Mouse (Mus musculus) G1E-ER4 (cell line): ENCODE data around the gene Aplp2. TPM values are rescaled to one million over a fixed set of nuclear protein-coding genes. Genes with fewer than 3 reads are reported as not detected.

Experiments
- GATA1 ChIP-seq: IDR thresholded peaks from one replicate; pipeline ENCODE4 v1.8.0; 2012; ENCODE audit warnings: low read length, inconsistent platforms
- polyA plus RNA-seq: library from polyadenylated mRNA; stranded (reverse); fragments of >175 nt; gene quantifications from 2 replicates; pipeline ENCODE4 v1.2.3, GENCODE M21; 2012

The Aplp2 gene
- 45.6 and 52.4 TPM in 2 replicates for polyA plus RNA-seq

GRCm38 (mm10) chr9:31211690-31212499 lies at the start of gene Aplp2:
Aplp2 (minus strand) TSS chr9:31211815.
- no peak for TF ChIP-seq GATA1

GRCm38 (mm10) chr9:31260219-31260618 lies 48.6 kb upstream of the Aplp2 start:
- no peak for TF ChIP-seq GATA1

- no peak for TF ChIP-seq GATA1
These were observed 46.6 kb upstream of the Aplp2 start for GRCm38 (mm10) chr9:31258237-31258636.

- TF ChIP-seq GATA1, result peak; percentile 31
These were observed 44.3 kb upstream of the Aplp2 start for GRCm38 (mm10) chr9:31255953-31256352.

- peak; percentile 97 for TF ChIP-seq GATA1
These were observed 43.0 kb upstream of the Aplp2 start for GRCm38 (mm10) chr9:31254697-31255004.

- no peak for TF ChIP-seq GATA1
These were observed 42.5 kb upstream of the Aplp2 start for GRCm38 (mm10) chr9:31253866-31254696.

DNA sequence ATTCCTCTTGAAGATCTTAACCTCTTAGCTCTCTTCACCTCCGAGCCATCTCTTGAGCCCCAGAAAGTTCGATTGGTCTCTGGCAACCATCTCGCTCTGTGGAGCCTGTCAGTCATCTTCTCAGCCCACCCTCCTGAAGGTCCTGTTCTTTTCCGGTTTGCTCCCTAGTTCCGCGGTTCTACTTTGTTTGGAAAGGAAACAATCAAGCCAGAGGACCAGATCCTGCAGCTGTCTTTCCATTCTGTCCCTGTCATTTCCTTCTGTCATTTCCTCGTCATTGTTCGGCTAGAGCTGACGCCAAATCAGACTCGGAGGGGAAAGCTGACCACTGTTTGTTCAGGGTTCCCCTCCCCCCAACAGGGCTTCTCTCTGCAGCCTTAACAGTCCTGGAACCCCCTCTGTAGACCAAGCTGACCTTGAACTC lies 41.7 kb upstream of the Aplp2 start:
- no peak for TF ChIP-seq GATA1

DNA sequence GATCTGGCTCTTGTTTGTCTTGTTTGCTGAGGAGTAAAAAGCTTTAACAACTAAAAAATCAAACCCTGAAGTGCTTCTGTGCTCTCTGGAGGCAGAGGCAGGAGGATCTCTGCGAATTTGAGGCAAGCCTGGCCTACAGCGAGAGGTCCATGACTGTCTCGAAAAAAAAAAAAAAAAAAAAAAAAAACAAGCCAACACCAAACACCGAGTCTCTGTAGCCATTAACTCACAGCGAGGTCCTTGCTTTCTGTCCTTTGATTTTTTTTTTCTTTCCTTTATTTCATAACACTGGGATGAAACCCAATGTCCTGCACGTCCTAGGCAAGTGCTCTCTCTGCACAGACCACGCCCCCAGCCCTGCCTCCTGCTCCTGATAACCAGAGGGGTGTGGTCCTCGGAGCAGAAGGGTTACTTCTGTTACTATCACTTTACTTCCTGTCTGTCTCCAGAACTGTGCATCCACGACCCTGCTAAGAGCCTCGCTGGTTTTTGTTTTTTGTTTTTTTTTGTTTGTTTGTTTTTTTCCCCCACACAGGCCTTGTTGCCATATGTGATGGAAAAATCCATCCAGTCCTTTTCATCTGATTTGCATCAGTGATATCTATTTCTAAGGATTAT lies 40.7 kb upstream of the Aplp2 start:
- TF ChIP-seq GATA1, result no peak

DNA sequence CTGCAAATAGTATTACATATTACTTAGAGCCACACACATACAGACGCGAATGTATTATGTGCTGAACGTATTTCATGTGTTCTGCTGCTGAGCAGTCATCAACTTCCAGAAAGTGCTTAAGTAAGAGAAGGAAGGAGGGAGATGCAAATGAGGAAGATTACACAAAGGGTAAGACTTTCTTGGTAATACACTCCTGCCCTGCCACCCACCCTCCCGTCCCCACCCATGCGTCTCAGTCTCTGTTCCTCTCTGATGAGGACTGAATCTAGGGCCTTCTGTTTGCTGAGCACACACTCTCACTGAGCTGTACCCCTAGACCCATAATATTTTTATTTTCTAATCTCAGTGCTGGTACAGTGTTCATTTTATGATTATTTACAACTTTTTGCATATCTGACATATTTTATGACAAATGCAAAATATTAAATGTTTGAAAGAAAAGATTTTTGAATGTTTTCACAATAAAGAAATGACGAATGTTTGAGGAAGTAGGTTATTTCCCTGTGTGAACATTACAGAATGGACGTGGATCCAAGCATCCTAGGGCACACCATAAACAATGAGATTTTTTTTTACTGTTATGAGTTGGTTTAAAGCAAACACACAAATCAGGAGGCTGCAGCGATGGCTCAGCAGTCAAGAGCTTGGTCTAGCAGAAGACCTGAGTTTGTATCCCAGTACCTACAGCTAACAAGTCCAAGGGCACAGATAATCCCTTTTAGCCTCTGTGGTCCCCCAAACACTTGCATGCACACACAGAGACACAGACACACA lies 36.0 kb upstream of the Aplp2 start:
- TF ChIP-seq GATA1, result no peak

GRCm38 (mm10) chr9:31246421-31246820 lies 34.8 kb upstream of the Aplp2 start:
- no peak for TF ChIP-seq GATA1

DNA sequence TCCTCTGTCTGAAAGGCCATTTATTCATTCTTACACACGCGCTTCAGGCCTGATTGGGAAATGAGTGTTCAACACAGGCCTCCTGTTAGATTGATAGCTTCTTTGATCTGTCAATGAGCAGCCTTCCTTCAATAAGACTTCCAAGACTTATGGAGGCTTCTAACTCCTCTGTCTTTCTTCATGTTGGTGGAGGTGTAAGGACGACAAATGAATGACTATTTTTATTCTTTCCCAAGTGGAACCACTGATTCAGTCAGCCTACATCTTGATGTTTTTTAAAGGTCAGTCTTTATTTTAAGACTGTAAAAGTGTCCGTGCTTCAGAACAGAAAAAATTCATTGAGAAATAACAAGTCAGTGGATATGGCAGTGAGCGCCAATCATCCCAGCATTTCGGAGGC lies 33.4 kb upstream of the Aplp2 start:
- no peak for TF ChIP-seq GATA1

DNA sequence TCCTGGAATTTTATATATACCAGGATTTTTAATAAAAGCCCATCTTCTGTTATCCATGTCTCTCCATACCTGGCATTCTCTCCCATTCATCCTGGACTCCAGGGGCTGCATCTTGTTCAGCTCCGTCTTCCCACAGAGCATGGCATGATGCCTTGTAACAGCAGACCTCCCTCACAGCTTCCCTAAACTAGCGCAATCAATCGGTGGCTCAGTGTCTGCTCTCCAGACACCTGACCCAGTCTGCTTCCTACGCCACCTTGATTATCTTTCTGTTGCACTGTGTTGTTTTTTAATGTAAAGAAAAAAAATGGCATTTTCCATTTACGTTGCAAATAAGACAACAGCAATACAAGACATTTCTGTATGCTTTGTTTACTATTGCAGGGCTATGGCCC lies 32.3 kb upstream of the Aplp2 start:
- no peak for TF ChIP-seq GATA1

DNA sequence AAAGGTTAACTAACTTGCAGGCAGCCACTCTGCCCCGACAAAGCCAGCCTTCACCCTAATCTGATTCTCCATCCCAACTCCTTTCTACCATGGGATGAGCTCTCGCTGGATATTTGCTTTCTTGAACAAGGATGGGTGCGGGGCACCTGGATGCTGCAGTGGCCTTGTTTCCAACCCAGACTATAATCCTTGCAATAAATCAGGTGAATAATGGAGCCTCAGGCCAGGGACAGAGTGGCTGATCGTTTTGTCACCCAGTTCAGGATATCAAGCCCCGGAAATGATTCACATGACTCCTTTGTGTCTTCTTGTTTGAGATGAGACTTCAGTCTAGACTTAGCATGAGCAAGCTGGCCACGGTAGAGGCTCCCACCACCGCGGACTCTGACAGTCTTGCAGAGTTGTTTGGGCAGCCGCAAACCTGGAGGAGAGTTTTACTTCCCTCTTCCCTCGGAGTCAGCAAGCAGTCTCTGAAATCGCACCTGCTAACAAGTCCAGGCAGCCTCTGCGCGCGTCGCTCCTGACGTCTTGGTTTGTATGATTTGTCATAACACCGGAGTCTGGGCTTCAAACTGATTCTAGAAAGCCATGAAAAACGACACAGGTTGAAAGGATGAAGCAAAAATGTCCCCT lies 31.8 kb upstream of the Aplp2 start:
- TF ChIP-seq GATA1, result no peak

GRCm38 (mm10) chr9:31241208-31241699 lies 29.6 kb upstream of the Aplp2 start:
- TF ChIP-seq GATA1, result no peak
